Mouse (Mus musculus): Measurements from ENCODE around the gene Ribc2.

GRCm38 (mm10) chr15:85144249-85144648, 12.4 kb downstream of the Ribc2 start:
- TF ChIP-seq POLR2A (IDR thresholded peaks at IDR 0.05; ENCODE audit: borderline replicate concordance, low read depth, low read length), result no peak
- TF ChIP-seq CTCF (IDR thresholded peaks at IDR 0.05; ENCODE audit: low read depth, low read length), result no peak

Data from bone marrow macrophage, adult 2 months (primary cell).